Mouse (Mus musculus): ENCODE measurements around the gene Gabra6. TPM values are rescaled to one million over a fixed set of nuclear protein-coding genes. Genes with fewer than 3 reads are reported as not detected.

The Gabra6 gene
- total RNA-seq (2023): not detected

GRCm38 (mm10) chr11:42320882-42321281 is at the start of gene Gabra6:
TSS of gene Gabra6 (minus strand) at chr11:42321072.

Other genes with a start within 250 kb of the Gabra6 start
- gene Gabra1, start 138.1 kb downstream of the Gabra6 start, total RNA-seq (2023): not detected
- not detected for gene Gabrb2, start 98.7 kb upstream of the Gabra6 start, total RNA-seq (2023)

Measured in CD4-positive naive resting alpha-beta T cell, adult 76 days (primary cell).